Mouse (Mus musculus) cerebellum, adult 2 months (tissue): ENCODE data around the gene Ube3c.

ENCODE experiments used
- CTCF ChIP-seq: fragments of 200-500 bp; IDR thresholded peaks from 2 replicates; pipeline ENCODE4 v1.5.1; 2011; ENCODE audit warnings: low read depth, mild to moderate bottlenecking, control low read depth, low read length, moderate library complexity, borderline replicate concordance; ENCODE audit not compliant: insufficient read depth
- POLR2A ChIP-seq: fragments of 200-500 bp; IDR thresholded peaks from 2 replicates; pipeline ENCODE4 v1.6.1; 2011; ENCODE audit warnings: low read length, control low read depth, borderline replicate concordance; ENCODE audit not compliant: insufficient read depth

DNA sequence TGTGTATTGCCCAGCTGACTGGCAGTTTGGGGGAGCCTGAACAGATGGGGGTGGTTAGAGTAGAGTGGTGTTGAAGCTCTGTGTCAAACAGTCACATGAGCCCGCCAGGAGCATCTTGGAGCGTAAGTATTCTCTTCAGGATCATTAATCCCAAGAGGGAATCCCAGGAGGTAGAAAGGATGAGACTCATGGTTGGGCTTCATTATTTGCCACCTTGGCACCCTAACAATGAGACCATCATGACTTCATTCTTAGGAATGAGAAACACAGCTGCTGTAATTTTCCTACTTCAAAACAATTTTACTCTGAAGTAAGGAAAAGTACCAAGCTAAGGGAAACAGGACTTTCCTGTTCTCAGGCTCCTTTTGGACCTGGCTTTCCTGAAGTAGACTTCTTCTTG lies 156.3 kb downstream of the Ube3c start:
- no peak for TF ChIP-seq CTCF
- TF ChIP-seq POLR2A: no peak
